Mouse (Mus musculus) gastrocnemius, adult 18-20 months (tissue): ENCODE results near the gene Ubxn11. TPM values are rescaled to one million over a fixed set of nuclear protein-coding genes. Genes with fewer than 3 reads are reported as not detected.

Source experiments
- DNase-seq: peaks from one replicate; pipeline ENCODE4 v3.0.0; 2021; ENCODE audit warnings: low spot score
- total RNA-seq, 2 experiments: library from RNA; stranded (reverse); gene quantifications; 2 replicates each; pipeline ENCODE4 v1.2.3; 2021

Ubxn11 gene
- total RNA-seq, 2 experiments from 2014 or later = 1.3 to 1.6 TPM

DNA sequence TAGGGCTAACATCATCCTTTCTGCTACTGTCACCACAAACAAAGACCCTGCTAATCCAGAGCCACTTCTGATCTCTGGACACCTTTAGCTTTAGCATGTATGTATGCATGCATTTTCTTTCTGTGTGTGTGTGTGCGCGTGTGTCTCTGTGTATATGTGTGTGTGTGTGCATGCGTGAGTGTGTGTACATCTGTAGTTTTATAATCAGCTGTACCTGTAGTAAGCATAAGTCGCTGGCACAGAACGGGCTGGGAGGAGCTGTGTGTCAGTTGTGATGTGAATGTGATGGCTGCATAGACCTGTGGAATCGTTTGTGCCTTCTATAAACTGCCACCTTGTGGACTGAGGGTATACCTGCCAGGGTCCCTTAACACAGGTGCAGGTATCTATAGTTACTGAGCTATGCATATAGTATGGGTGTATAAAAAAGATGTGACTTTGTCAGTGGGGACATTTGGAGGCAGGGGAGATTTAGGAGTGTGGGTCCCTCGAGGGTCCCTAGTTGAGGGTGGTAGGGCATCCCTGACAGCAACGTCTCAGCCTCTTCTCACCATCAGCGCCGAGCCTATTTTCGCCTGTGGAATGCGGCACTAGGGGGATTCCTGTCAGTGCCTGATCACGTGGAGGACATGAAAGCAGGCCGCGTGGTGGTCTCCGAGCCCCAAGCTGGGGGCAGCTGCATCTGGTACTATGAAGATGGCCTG is 11.7 kb upstream of the Ubxn11 start:
- no peak for DNase-seq

DNA sequence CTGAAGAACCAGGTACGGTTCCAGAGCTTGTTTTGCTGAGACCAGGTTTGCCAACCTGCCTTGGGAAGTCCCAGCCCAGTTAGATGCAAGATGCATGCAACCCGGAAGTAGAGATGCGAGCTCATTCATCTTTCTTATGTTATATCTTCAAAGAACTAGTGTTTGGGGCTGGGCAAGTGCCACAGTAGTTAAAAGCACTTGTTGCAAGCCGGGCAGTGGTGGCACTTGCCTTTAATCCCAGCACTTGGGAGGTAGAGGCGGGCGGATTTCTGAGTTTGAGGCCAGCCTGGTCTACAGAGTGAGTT is 11.2 kb upstream of the Ubxn11 start:
- no peak for DNase-seq

DNA sequence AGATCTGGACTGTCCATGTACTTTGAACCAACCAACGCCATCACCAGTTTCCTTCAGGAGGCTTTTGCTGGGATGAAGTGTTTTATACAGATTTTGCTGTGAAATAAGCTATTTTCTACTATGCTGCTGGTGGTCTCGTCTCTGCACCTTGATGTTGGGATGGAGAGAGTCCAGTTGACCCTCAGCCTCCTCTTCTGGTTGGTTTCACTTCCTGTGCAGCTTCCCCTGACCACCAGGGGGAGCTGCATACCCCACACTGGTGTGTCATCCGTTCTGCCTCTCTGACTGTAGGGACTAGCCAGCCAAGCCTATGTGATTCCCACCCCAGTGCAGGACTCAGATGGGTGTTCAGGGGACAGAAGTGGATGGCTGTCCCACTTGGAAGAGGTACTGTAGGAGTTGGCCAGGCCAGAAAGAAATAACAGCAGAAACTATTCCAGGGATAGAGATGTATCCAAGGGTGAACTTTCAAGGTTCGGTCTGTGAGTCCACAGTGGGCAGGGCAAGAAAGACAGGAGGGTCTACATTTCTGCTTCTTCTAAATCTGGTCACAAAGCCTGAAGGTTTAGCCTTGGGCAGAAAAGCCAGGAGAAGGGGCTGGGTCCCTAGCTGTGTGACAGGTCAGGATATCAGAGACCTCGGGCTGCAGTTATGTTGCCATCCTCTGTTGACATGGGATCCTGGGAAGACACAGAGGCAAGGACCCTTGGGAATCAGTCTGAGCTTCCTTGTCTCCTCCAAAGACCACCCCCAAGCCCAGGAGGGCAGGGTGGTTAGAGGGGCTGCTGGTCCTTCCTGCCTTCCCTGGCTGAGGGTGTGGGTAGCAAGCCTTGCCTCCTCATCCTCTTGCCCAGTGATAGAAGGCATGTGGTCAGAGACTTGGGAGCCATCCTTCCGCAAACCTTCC is 9.7 kb upstream of the Ubxn11 start:
- DNase-seq = peak; percentile 45

DNA sequence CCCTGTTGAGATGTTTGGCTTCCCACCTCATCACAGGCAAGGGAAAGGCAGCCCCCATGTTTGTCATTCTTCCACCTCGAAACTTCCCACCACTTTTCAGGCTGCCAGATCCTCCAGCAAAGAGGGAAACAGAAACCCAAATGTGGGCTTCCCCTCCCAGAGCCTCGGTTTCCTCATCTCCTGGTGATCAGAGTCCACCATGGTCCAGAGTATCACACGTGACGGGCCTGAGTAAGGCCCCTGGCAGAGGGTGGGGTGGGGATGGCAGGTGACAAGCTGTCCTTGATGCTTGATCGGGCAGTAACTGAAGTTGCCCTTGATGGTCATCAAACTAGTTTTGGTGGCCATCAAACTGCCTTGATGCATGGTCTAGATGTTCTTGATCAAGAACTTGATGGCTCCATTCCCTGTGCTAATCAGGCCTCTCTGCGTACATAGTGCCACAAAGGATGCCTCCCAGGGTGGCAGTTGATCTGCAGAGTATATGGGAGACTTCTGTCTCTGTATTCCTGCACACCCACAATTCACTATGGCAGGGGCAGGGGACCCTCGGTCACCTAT is 8.3 kb upstream of the Ubxn11 start:
- DNase-seq = no peak

DNA sequence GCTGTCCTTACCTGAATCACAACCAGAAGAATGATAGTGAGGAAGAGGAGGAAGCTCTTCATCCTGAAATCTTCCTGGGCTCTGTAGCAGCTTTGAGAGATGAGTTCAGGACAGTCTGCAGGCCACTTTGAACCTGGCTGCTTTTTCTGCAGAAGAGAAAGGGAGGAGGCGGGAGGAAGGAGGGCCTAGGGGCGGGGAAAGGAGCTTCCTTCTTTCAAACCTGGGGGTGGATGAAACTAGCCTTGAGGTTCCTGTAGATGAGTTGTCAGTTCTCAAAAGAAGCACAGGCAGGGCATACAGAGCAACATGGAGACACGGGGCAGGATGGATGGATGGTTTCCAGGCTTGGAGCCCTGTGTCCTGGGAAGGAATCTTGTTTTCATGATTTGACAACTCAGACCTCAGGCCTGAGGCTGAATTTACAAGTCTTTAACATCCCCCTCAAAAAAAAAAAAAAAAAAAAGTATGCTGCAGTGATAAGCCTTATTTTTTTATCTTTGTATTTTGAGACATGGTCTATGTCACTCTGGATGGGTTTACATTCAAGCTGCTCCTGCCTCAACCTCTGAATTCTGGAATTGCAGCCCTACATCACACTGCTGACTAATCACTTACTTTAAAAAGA is 7.3 kb upstream of the Ubxn11 start, which contains the start of gene Cd52:
Cd52 (minus strand) TSS at position 160 of the 625 bp plus-strand sequence.
- no peak for DNase-seq

DNA sequence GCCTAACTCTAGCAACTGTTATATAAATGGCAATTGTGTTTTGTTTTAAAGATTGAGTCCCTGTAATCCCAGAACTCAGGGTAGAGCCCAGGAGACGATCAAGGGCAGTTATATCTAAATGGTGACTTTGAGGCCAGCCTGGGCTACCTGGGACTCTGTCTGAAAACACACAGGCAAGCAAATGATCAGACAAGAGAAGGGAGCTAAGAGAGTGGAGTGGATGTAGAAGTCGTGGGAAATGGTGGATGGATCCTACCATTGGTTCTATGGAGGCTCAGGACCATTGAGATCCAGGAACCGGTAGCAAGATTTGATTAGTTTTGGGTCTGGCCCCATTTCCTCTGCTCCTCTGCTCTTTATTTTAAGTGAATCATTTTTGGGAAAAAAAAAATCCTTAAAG is 6.2 kb upstream of the Ubxn11 start:
- DNase-seq = no peak

DNA sequence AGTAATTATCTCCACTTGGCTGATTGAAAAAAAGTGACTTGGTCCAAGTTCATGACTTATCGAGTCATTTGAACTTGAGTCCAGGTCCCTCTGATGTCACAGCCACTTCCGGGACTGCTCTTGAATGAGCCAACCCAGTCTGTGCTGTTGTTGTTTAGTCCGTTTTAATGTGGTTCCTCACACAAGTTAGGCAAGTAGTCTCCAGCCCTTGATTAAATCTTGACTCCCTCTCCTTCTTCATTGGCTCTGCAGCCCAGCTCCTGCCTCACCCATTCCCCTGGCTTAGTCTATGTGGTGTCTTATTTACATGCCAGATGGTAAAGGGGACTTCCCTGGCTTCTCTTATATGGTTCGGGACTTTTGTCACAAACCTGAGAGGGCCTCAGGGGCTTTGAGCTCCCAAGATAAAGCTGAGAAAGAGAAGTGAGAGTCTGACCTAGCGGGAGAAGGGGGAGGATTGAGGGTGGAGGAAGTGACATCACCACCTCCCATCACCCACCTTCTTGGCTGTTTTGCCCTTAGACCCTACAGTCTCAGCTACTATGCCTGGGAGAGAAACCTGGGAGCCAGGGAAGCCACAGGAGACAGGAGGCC is 5.3 kb upstream of the Ubxn11 start:
- DNase-seq = no peak

DNA sequence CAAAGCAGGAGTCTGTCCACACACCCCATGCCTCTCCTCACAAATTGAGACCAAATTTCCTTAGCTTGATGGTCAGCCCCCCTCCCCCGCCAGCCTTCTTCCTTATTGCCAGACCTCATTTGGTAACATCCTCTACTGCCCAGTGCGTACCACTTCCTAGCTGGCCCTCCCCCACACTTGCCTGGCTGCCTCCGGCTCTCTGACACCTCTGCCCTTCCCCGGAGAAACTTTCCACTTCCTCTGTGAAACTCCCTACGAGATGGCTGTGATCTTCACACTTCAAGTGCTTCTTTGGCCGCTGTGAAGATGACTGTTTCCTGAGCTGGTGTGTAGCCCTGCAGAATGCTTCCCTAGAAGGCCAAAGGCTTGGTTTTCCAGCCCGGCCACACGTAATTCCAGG is 3.7 kb upstream of the Ubxn11 start:
- DNase-seq = no peak

DNA sequence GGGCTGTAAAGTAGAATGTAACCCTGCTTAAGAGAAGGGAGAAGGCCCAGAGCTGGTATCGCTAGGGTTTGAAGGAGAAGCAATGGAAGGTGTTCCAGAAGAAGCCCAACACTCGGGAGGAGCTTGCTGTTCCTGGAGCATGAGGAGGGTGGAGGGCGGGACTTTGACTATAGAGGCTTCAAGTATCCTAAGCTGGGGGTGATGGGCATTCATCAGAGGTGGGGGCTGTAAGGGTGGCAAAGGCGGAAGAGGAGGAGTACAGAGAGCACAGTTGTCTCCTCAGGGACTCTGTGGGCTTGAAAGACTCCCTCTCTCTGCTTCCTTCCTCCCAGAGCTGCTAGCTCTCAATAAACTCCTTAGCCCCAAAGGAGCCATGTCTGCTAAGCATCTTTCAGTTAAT is 2.1 kb upstream of the Ubxn11 start:
- no peak for DNase-seq

DNA sequence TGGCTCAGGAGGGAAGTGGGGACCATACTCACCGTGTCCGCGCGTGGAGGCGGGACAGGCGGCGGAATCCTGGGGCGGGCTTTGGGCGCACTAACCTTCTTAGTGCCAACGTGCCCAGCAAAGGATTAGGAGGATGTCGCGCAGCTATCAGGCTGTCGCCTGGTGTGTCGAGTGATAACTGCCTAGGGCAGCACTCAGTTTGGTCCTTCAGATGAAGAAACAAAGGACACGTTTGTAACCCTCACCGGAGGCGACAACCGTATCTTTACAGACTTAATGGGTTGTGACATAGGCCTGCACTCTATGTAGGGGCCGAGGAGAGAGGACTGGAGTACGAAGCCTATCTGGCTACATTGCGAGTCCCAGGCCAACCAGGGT is 361 bp downstream of the Ubxn11 start:
- DNase-seq = no peak

DNA sequence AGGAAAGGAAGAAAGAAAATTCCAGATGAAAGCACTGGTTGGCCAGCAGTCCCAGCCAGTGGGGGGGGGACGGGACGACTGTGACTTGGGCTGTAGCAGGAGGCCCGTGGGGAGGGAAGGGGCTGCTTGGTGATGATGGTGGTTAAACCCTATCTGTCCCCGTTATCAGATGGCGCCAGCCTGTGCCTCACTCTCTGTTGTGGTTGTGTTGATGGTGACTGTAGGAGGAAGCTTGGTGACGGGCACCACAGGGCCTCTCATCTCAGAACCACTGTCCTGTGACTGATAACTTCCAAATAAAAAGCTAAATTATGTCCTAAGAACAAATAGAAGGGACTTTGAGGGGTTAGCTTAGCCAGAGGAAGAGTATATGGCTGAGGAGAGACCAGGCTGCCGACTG is 3.7 kb downstream of the Ubxn11 start:
- no peak for DNase-seq

DNA sequence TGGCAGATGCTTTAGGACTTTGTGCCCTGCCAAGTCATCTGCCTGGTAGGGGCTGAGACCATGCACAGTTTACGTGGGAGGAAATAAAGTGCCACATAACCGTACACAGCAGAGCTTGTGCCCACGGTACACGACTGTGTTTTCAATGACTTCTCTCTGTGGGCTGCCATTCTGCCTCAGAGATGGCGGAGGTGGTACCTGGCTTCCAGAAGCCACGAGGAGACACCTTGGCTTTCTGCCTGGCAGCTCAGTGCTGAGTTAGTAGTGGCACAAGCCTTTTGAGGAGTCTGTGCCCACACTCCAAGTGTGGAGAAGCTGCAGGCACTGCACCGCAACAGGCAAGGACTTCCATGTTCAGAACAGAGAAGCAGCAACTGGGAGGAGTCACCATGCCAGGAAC is 5.4 kb downstream of the Ubxn11 start:
- no peak for DNase-seq

DNA sequence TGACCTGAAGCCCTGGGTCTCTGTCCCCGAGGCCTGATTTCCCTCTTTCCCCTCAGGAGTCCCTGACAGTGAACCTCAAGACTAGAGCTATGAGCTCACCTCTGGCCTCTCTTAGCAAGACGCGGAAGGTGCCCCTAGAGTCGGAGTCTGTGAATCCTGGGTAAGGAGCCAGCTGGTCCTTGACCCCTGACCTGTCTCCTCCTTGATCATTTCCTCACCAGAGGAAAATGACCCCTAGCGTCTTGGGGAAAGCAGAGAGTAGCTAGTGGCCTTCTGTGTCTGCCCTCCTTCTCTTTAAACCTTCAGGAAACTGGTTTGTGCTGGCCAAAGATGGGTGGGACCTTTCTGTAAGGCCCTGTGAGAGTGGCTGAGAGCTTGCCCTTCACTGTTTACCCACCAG is 5.8 kb downstream of the Ubxn11 start:
- no peak for DNase-seq

DNA sequence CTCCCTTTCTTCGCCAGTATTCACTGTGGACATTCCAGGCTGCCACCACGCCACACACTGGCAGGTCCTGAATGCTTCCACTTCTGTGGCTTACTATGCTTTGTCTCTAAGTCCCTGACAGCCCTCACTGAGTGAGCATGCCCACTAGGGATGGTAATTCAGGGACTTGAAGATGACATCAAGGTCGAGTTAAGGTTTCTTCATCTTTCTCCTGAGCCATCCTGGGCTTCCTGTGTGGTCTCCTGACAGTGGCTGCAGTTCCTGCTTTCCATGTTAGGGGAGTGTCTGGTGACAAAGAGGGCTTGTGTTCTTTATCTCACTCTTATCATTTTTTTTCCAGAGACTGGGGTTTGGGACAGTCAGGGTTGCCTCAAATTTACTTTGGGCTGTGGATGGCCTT is 8.3 kb downstream of the Ubxn11 start:
- no peak for DNase-seq

DNA sequence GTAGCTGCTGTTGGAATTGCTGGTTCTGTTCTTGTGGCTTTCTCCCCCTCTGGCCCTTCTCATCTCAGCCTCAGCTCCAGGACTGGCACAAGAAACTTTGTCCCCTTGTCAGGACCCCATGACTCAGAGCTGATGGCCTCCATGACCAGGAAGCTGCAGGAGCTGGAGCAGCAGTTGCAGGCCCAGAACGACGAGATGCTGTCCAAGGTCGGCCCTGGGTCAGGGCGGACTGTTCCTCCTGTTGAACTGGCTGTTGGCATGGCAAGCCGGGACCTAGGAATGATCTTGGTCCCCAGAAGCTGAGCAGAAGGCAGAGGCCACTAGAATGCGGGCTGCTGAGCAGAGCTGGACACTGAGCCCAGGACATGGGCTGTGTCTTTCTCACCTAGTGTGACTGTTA is 10.0 kb downstream of the Ubxn11 start:
- no peak for DNase-seq

DNA sequence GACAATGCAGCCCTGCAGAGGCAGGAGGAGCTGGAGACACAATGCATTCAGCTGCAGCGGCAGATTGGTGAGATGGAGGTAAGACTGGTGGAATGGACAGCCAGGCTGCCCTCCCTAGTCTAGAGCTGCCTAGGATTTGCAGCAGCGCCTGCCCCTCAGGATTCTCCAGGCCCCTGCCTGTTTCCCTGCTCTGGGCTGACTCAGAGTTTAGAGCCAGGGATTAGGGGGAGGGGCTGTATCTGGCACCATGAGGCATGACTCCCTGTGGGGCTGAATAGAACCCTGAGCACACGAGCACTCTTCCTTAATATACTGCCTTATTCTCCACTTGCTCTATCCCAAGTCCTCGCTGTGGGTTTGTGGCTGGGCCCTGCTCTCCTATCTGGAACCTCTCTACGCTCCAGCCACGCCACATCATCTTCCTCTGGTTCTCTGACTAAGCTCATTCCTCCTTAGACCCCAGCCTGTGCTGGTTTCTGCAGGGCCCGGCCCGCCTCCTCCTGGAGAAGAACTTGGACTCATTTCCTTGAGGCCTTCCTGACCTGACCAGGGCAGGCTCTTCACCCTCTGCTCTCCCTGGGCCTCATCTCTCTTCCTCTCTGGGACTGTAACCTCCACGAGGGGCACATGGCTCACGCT is 11.1 kb downstream of the Ubxn11 start:
- no peak for DNase-seq

DNA sequence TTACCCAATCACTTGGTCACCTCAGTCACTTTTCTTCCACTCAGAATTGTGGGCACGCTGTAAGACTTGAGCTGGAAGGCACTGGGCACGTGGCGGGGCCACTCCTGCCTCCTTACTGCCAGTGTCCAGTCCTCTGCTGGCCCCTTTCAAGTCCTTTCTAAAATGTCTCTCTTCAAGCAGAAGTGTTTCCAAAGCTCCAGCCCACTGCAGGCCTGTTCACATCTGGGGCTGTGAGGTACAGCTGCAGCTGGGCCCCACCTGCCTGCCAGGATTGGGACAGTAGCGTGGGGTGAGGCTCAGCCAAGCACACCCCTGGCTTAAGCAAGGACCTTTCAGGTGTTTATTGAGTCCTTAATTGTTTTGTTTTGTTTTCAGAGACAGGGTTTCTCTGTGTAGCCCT is 11.7 kb downstream of the Ubxn11 start:
- DNase-seq = no peak

DNA sequence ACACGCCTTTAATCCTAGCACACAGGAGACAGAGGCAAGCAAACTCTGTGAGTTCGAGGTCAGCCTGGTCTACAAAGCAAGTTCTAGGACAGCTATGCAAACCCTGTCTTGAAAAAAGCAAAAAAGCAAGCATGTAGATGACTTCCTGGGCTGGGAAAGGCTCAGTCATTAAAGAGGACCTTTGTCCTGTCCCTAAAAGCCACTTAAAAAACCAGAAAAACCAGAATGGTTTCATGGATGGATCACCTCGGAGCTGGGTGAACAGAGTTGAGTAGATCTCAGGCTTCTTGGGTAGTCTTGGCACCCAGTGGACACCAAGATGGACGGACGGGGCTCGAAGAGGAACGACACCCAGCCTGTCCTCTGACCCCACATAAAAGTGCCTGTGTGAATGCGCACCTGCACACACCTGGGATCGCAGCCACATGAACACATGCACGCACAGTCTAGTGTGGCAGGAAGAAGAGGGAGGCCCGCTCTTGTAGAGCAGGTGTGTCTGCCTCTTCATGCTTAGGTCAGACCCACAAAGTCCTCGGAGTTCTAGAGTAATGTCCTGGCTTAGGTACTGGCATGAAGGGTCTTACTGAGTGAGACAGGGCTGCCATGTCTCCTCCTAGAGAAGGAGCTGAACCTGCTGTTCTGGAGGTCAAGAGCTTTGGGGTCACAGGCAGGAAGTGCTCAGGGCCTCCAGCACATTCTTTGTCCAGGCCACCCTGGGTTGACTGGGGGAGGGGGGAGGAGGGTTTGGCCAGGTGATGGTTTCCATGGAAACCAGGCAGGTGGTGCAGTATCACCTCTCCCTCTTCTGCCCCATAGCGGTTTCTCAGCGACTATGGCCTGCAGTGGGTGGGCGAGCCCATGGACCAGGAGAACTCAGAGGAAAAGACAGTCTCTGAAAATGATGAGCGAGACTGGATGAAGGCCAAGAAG is 13.1 kb downstream of the Ubxn11 start:
- DNase-seq = no peak

DNA sequence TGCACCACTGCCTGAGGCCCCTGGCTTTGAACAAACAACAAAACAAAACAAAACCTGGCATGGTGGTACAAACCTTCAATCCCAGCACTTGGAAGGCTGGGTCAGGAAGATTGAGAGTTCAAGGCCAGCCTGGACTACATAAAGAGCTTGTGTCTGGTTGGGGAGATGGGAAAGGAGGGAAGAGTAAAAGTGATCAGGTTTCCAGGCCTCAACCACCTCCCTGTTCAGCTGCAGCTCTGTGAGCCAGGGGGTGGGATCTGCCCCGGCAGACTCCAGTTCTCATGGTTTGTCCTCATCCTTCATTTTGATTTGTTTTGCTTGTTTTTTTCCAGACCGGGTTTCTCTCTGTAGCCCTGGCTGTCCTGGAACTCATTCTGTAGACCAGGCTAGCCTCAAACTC is 14.1 kb downstream of the Ubxn11 start:
- no peak for DNase-seq

DNA sequence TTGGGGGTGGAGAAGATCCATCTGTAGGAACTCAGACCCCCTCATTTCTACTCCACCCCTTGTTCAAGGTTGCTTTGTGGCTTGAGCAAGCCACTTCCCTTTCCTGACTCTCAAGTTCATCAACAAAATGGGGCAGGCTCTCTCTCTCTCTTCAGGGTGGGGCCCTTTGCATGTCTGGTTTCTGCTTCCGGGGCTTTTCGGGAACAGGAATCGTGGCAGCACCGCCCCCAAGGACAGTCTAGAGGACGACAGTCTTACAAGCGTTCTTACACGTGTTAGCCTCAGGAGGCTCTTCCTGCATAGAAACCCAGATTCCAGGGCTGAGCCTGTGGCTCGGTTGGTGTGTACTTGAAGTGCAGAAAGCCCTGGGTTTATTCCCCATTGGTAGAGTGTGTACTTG is 14.6 kb downstream of the Ubxn11 start:
- DNase-seq = no peak
